Mouse (Mus musculus): ENCODE measurements around the gene 4931406P16Rik.
"Not testable (repeated sequence)": the region's sequence is repeated elsewhere in the genome, so short reads cannot be mapped to it uniquely, and the experiment has no call there.

4931406P16Rik gene

GRCm38 (mm10) chr7:34313443-34313875 lies at the start of gene 4931406P16Rik:
Gene 4931406P16Rik (minus strand): TSS chr7:34313551.
- peak; percentile 82 for DNase-seq (ENCODE audit: extremely low read depth, insufficient read length, low spot score)

GRCm38 (mm10) chr7:34355629-34356028 lies 42.3 kb upstream of the 4931406P16Rik start:
- DNase-seq (ENCODE audit: extremely low read depth, insufficient read length, low spot score), result no peak

- DNase-seq (ENCODE audit: extremely low read depth, insufficient read length, low spot score), result no peak
Observed at GRCm38 (mm10) chr7:34351997-34352396, 38.6 kb upstream of the 4931406P16Rik start.

- no peak for DNase-seq (ENCODE audit: extremely low read depth, insufficient read length, low spot score)
Observed at GRCm38 (mm10) chr7:34350166-34350565, 36.8 kb upstream of the 4931406P16Rik start.

- DNase-seq (ENCODE audit: extremely low read depth, insufficient read length, low spot score), result no peak
Observed at GRCm38 (mm10) chr7:34348011-34348410, 34.7 kb upstream of the 4931406P16Rik start.

GRCm38 (mm10) chr7:34347041-34347440 lies 33.7 kb upstream of the 4931406P16Rik start:
- no peak for DNase-seq (ENCODE audit: extremely low read depth, insufficient read length, low spot score)

GRCm38 (mm10) chr7:34346505-34346904 lies 33.2 kb upstream of the 4931406P16Rik start:
- DNase-seq (ENCODE audit: extremely low read depth, insufficient read length, low spot score), result no peak

GRCm38 (mm10) chr7:34342040-34342793 lies 28.9 kb upstream of the 4931406P16Rik start:
- peak; percentile 59 for DNase-seq (ENCODE audit: extremely low read depth, insufficient read length, low spot score)

GRCm38 (mm10) chr7:34340841-34341240 lies 27.5 kb upstream of the 4931406P16Rik start:
- no peak for DNase-seq (ENCODE audit: extremely low read depth, insufficient read length, low spot score)

- peak; percentile 84 for DNase-seq (ENCODE audit: extremely low read depth, insufficient read length, low spot score)
Observed at GRCm38 (mm10) chr7:34339164-34339489, 25.8 kb upstream of the 4931406P16Rik start.

GRCm38 (mm10) chr7:34338445-34339163 lies 25.3 kb upstream of the 4931406P16Rik start:
- DNase-seq (ENCODE audit: extremely low read depth, insufficient read length, low spot score), result no peak

GRCm38 (mm10) chr7:34337268-34337667 lies 23.9 kb upstream of the 4931406P16Rik start:
- DNase-seq (ENCODE audit: extremely low read depth, insufficient read length, low spot score), result no peak

- not testable (repeated sequence) for DNase-seq (ENCODE audit: extremely low read depth, insufficient read length, low spot score)
Observed at GRCm38 (mm10) chr7:34336545-34336944, 23.2 kb upstream of the 4931406P16Rik start.

- peak; percentile 35 for DNase-seq (ENCODE audit: extremely low read depth, insufficient read length, low spot score)
Observed at GRCm38 (mm10) chr7:34327493-34327892, 14.1 kb upstream of the 4931406P16Rik start.

- no peak for DNase-seq (ENCODE audit: extremely low read depth, insufficient read length, low spot score)
Observed at GRCm38 (mm10) chr7:34324857-34325256, 11.5 kb upstream of the 4931406P16Rik start.

GRCm38 (mm10) chr7:34324005-34324404 lies 10.7 kb upstream of the 4931406P16Rik start:
- no peak for DNase-seq (ENCODE audit: extremely low read depth, insufficient read length, low spot score)

- no peak for DNase-seq (ENCODE audit: extremely low read depth, insufficient read length, low spot score)
Observed at GRCm38 (mm10) chr7:34323351-34323750, 10.0 kb upstream of the 4931406P16Rik start.

GRCm38 (mm10) chr7:34321958-34322357 lies 8.6 kb upstream of the 4931406P16Rik start:
- DNase-seq (ENCODE audit: extremely low read depth, insufficient read length, low spot score), result peak; percentile 59

GRCm38 (mm10) chr7:34321119-34321518 lies 7.8 kb upstream of the 4931406P16Rik start:
- no peak for DNase-seq (ENCODE audit: extremely low read depth, insufficient read length, low spot score)

GRCm38 (mm10) chr7:34319957-34320356 lies 6.6 kb upstream of the 4931406P16Rik start:
- peak; percentile 75 for DNase-seq (ENCODE audit: extremely low read depth, insufficient read length, low spot score)

GRCm38 (mm10) chr7:34319123-34319522 lies 5.8 kb upstream of the 4931406P16Rik start:
- peak; percentile 72 for DNase-seq (ENCODE audit: extremely low read depth, insufficient read length, low spot score)

Measured in 3134 (cell line).